Mouse (Mus musculus) layer of hippocampus, postnatal 10 days (tissue): ENCODE data around the gene Stat2. TPM values are rescaled to one million over a fixed set of nuclear protein-coding genes. Genes with fewer than 3 reads are reported as not detected.

ENCODE experiments used
- DNase-seq, 2 experiments: peaks; one replicate each; pipeline ENCODE4 v3.0.0; 2021; ENCODE audit warnings: low spot score in 2 of 2
- total RNA-seq, 2 experiments: library from RNA; stranded (reverse); gene quantifications; 2 replicates each; pipeline ENCODE4 v1.2.3; 2021

Stat2 gene
- total RNA-seq, 2 experiments from 2014 or later = 25.6 to 29.3 TPM

GRCm38 (mm10) chr10:128338415-128338814, 68.1 kb downstream of the Stat2 start:
- DNase-seq = no peak

GRCm38 (mm10) chr10:128338948-128339347, 68.6 kb downstream of the Stat2 start:
- DNase-seq = no peak

- DNase-seq = no peak
Observed at GRCm38 (mm10) chr10:128340257-128340656, 69.9 kb downstream of the Stat2 start.

Other genes starting within 250 kb of the Stat2 start
- 100 to 1,000 TPM; 350 to 389 TPM for gene Naca, start 235.0 kb upstream of the Stat2 start, total RNA-seq
- gene Ptges3, start 211.6 kb upstream of the Stat2 start, total RNA-seq = 100 to 1,000 TPM; 166 to 168 TPM
- 1,000 to 10,000 TPM; 1,650 to 1,701 TPM for gene Atp5b, start 187.3 kb upstream of the Stat2 start, total RNA-seq
- 10 to 100 TPM; 32.0 to 35.1 TPM for gene Baz2a, start 179.0 kb upstream of the Stat2 start, total RNA-seq
- gene Rbms2, start 90.3 kb upstream of the Stat2 start, total RNA-seq = 10 to 100 TPM; 11.3 to 16.1 TPM
- gene Gls2, start 76.1 kb upstream of the Stat2 start, total RNA-seq = 10 to 100 TPM; 12.2 to 17.1 TPM
- gene Spryd4, start 58.8 kb upstream of the Stat2 start, total RNA-seq = 10 to 100 TPM; 11.5 to 12.8 TPM
- gene Mip, start 44.7 kb upstream of the Stat2 start, total RNA-seq = not detected
- gene Timeless, start 38.5 kb upstream of the Stat2 start, total RNA-seq = 10 to 100 TPM in 1 of 2 experiments, 1 to 10 TPM in 1; 7.8 to 10.1 TPM
- gene Apon, start 16.5 kb upstream of the Stat2 start, total RNA-seq = not detected
- not detected for gene Apof, start 1.9 kb upstream of the Stat2 start, total RNA-seq
- under 1 TPM in 1 of 2 experiments, not detected in 1; 0.85 TPM for gene Il23a, start 28.2 kb downstream of the Stat2 start, total RNA-seq
- gene Pan2, start 32.8 kb downstream of the Stat2 start, total RNA-seq = 10 to 100 TPM; 15.5 to 15.8 TPM
- 10 to 100 TPM; 75.5 to 78.5 TPM for gene Cnpy2, start 51.9 kb downstream of the Stat2 start, total RNA-seq
- gene Cs, start 67.2 kb downstream of the Stat2 start, total RNA-seq = 100 to 1,000 TPM; 277 to 286 TPM
- 10 to 100 TPM; 55.6 to 58.8 TPM for gene Coq10a, start 98.4 kb downstream of the Stat2 start, total RNA-seq
- gene Ankrd52, start 106.6 kb downstream of the Stat2 start, total RNA-seq = 10 to 100 TPM; 79.0 to 80.3 TPM
- gene Slc39a5, start 130.7 kb downstream of the Stat2 start, total RNA-seq = under 1 TPM; 0.22 to 0.53 TPM
- gene Nabp2, start 140.9 kb downstream of the Stat2 start, total RNA-seq = 10 to 100 TPM; 94.1 to 94.2 TPM
- gene Rnf41, start 141.1 kb downstream of the Stat2 start, total RNA-seq = 10 to 100 TPM; 76.0 to 78.2 TPM
- gene Smarcc2, start 188.7 kb downstream of the Stat2 start, total RNA-seq = 100 to 1,000 TPM; 205 to 222 TPM
- 100 to 1,000 TPM; 608 to 632 TPM for gene Myl6, start 223.6 kb downstream of the Stat2 start, total RNA-seq
- 10 to 100 TPM; 25.5 to 29.3 TPM for gene Myl6b, start 228.1 kb downstream of the Stat2 start, total RNA-seq